Mouse (Mus musculus) liver, adult 2 months (tissue): ENCODE data around the gene Gm45233.

Experiments used
- CTCF ChIP-seq: fragments of 200-500 bp; IDR thresholded peaks from 2 replicates; pipeline ENCODE4 v1.5.1; 2011; ENCODE audit warnings: low read depth, low read length, control low read depth
- POLR2A ChIP-seq: fragments of 200-500 bp; IDR thresholded peaks from 2 replicates; pipeline ENCODE4 v1.6.1; 2011; ENCODE audit warnings: low read length, control low read depth; ENCODE audit not compliant: insufficient read depth; ENCODE audit errors: extremely low read depth

DNA sequence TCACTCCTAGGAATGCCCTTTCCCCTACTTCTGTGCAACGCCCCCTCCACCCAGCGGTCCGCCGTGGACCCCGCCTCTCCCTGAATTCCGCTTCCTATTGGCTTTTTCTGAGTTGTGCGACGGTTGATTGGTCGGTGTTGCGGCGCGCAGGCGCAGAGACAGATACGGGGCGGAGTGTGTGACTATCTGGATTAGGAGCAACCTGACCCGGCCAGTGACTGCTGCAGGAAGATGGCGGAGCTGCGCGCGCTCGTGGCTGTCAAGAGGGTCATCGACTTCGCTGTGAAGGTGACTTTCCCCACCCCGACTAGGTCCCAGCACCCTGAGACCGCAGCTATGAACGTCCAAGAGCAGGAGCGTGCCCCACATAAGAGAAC is at the start of gene Gm45233, which contains the start of gene Etfb:
- TF ChIP-seq POLR2A (peak; percentile 97), CTCF (no peak)
